Mouse (Mus musculus) megakaryocyte, embryonic 14.5 days (primary cell): ENCODE results near the gene Dio3. TPM values are rescaled to one million over a fixed set of nuclear protein-coding genes. Genes with fewer than 3 reads are reported as not detected.

Source experiments
- H3K27me3 ChIP-seq: replicated peaks from 2 replicates; pipeline ENCODE3; 2012; ENCODE audit warnings: inconsistent platforms
- H3K36me3 ChIP-seq: replicated peaks from 2 replicates; pipeline ENCODE3; 2012; ENCODE audit warnings: low read length, inconsistent platforms, mixed read lengths
- H3K4me1 ChIP-seq: 2 replicates; pipeline ENCODE4 v1.6.1; 2012; ENCODE audit warnings: inconsistent platforms
- H3K4me3 ChIP-seq: replicated peaks from 2 replicates; pipeline ENCODE3; 2012; ENCODE audit warnings: moderate library complexity, mild to moderate bottlenecking, inconsistent platforms
- H3K9me3 ChIP-seq: 2 replicates; pipeline ENCODE4 v1.6.1; 2012; ENCODE audit warnings: inconsistent platforms
- FLI1 ChIP-seq: IDR thresholded peaks from 2 replicates; pipeline ENCODE4 v1.6.1; 2012; ENCODE audit warnings: low read length, inconsistent platforms, mixed read lengths
- GATA1 ChIP-seq: IDR thresholded peaks from 3 replicates; pipeline ENCODE4 v1.6.1; 2012; ENCODE audit warnings: mixed read lengths, low read length, inconsistent platforms, borderline replicate concordance
- polyA plus RNA-seq: library from polyadenylated mRNA; stranded (reverse); fragments of >175 nt; gene quantifications from 2 replicates; pipeline ENCODE4 v1.2.3, GENCODE M21; 2012; ENCODE audit warnings: low replicate concordance; ENCODE audit not compliant: insufficient read depth

Dio3 gene
- polyA plus RNA-seq, 1 experiment: not detected

DNA sequence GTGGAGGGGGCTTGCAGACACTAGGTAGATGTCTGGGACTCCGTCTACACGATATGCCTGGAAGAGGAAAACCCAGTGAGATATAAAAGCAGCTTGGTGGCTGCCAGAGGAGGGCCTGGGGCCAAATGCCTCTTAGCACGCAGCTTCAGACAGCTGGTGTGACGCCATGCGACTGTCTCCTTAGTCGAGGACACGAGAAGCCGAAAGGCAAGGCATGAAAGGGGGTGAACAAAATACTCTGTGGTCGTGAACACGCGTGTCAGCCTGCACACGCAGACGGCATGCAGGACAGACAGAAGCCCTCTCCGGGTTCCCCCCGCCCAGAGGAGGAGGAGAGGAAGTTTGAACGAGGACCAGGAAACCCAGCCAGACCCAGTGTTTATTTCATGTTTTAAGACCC is 16.0 kb downstream of the Dio3 start:
- Histone ChIP-seq H3K9me3 (peaks cover 5% of the 10 kb centered on the region; the same call in 1 of the 2 replicates), H3K4me1 (no peaks in the 10 kb centered on the region), H3K27me3 (peaks cover 7% of the 10 kb centered on the region), H3K4me3 (no peak overlapping the region), H3K36me3 (no peaks in the 10 kb centered on the region)
- no peak for TF ChIP-seq FLI1
- no peak for TF ChIP-seq GATA1

DNA sequence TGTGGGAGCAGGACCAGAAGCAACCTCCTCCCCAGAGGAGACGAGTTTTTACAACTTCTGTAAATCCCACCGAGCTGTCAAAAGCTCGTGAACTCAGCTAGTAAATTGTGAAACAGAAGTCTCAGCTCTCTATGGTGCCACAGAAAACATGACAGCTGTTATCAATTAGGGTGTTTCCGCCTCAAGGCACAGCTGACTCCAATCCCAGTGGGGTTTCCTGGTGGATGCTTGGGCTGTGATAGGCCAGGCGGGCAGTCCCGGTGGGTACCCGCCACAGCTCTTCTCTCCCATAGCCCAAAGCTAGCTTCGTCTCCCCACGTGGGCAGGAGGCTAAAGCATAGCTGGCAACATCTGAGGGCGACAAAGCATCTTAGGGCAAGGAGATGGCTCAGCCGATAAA is 19.8 kb downstream of the Dio3 start:
- peaks cover 2% of the 10 kb centered on the region for H3K27me3 ChIP-seq
- H3K4me3 ChIP-seq: no peak overlapping the region
- H3K4me1 ChIP-seq: no peaks in the 10 kb centered on the region
- TF ChIP-seq GATA1 (no peak), FLI1 (no peak)
- H3K9me3 ChIP-seq: peaks cover 21% of the 10 kb centered on the region
- no peaks in the 10 kb centered on the region for H3K36me3 ChIP-seq

DNA sequence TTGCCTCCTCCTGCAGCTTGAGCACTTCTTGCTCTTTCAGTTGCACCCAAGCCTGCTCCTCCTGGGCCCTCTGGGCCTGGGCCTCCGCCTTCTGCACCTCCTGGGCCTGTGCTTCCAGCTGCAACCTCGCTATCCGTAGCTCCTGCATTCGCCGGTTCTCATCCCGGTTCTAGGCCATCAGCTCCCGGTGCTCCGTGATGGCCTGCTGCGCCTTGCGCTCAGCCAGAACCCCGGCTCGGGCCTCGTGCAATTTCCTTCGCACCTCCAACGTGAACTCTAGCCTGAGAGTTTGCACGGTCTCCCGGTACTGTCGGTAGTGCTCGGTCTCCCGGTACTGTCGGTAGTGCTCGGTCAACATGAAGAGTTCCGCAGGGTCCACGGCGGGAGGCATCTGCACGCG is 40.8 kb downstream of the Dio3 start:
- no peaks in the 10 kb centered on the region for H3K27me3 ChIP-seq
- H3K9me3 ChIP-seq: no peaks in the 10 kb centered on the region
- no peak overlapping the region for H3K4me3 ChIP-seq
- H3K36me3 ChIP-seq: no peaks in the 10 kb centered on the region
- H3K4me1 ChIP-seq: no peaks in the 10 kb centered on the region
- TF ChIP-seq GATA1: no peak
- TF ChIP-seq FLI1: no peak

Other genes starting within 250 kb of the Dio3 start
- 5.1 and 24.4 TPM in 2 replicates for gene Ppp2r5c, start 168.1 kb downstream of the Dio3 start, polyA plus RNA-seq